Mouse (Mus musculus) bone marrow macrophage, adult 2 months (primary cell): ENCODE results near the gene Zfp773.

Experiments
- CTCF ChIP-seq: IDR thresholded peaks from 2 replicates; pipeline ENCODE4 v1.5.1; 2012; ENCODE audit warnings: low read depth, mild to moderate bottlenecking, low read length, moderate library complexity
- POLR2A ChIP-seq: IDR thresholded peaks from 2 replicates; pipeline ENCODE4 v1.6.1; 2012; ENCODE audit warnings: mild to moderate bottlenecking, low read depth, low read length, borderline replicate concordance

DNA sequence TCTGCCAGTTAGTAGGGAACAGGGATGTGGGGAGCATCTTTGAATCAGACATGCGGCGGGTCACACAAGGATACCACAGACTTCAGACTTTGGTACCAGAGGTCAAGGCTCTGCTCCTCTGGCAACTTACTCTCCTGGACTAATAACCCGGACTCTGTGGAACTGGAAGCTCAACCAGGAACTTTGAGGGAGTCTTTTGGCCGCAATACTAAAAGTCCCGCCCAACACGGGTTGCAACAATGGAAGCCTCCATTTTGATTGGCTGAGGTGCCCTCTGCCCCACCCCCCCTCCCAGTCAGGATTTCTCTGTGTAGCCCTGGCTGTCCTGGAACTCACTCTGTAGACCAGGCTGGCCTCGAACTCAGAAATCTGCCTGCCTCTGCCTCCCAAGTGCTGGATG is 28.1 kb downstream of the Zfp773 start:
- TF ChIP-seq CTCF (no peak), POLR2A (no peak)
